Mouse (Mus musculus) G1E-ER4 (cell line): ENCODE measurements around the gene Anks6. TPM values are rescaled to one million over a fixed set of nuclear protein-coding genes. Genes with fewer than 3 reads are reported as not detected.

Experiments used
- GATA1 ChIP-seq: IDR thresholded peaks from one replicate; pipeline ENCODE4 v1.8.0; 2012; ENCODE audit warnings: low read length, inconsistent platforms
- polyA plus RNA-seq: library from polyadenylated mRNA; stranded (reverse); fragments of >175 nt; gene quantifications from 2 replicates; pipeline ENCODE4 v1.2.3, GENCODE M21; 2012

The Anks6 gene
- polyA plus RNA-seq, 1 experiment, result not detected

DNA sequence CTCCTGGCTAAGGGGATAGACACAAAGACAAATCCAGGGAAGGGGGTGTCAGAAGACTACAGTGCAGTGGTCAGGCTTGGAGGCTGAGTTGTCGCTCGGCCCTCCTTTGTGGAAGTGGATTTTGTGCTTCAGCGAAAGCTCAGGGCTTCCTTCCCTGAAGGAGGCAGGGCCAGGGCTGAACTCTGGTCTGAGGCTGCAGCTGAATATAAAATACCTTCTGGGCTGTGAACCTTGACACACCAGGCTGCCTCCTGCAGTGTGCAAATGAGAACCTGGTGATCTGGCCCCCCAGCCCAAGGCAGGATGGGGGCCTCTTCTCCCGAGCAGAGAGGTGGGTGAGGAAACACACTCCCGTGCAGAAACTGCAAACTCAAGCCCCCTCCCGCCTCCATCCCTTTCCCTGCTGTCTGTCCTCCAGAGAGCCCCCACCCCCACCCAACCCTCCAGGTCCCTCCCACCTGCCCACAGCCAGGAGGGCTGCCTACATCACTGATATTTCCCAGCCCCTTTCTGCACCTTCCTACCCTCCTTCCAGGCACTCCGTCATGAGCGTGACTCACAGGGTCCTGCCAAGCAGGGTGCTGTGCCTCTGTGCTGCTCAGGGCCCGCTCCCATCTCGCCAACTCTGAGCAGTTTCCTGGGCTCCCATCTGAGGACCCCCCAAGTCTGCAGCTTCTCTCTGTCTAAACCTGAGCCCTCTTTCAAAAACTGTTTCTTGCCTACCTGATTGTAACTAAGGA is 6.4 kb downstream of the Anks6 start:
- no peak for TF ChIP-seq GATA1

DNA sequence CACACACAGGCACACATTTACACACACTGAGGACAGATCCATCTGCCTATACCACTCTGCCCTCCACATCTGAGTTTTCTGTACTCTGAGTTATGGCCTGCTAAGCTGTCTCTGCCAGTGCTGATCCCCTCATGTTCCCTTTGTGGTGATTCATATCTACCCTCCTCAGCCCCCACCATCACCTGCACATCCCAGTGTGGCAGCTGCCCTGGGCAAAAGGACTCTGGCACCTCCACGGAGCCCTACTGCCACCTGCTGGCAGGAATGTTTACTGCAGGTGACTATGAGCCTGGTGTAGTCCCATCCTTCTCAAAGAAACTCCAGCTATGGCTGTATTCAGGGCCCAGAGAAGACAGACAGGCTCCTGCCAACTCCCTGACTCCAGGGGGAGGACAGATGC is 7.1 kb downstream of the Anks6 start:
- TF ChIP-seq GATA1, result no peak

DNA sequence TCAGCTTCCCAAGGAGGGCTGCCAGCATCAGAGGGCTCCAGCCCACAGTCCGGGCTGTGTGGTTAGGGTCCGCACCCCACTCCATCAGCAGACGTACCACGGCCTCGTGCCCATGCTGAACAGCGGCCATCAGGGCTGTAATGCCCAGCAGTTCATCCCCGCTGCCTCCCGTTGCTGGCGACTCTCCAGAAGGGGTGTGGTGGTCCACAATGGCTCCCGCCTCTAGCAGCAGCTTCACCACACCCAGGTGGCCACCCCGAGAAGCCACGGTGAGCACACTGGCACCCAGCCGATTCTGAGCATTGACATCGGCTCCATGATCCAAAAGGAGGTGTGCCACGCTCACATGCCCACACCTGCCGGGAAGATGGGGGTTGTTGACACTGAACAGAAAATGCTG is 8.0 kb downstream of the Anks6 start:
- no peak for TF ChIP-seq GATA1

DNA sequence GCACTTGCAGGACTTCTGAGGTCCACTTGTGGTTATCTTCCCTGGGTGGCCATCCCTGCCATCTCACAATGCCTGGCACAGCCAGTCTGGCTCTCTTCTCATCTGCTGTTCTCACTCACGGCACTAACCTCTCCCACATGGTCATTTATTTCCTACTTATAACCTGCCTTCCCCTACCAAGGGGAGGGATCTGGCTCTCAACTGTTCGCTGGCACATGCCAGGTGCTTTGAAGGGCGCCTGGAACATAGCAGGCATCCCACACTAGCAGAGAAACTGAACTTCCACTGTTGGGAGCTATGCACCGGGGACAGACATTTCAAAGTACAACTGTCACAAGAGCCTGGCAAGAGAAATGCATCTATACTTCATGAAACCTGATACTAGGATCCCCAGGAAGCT is 9.5 kb downstream of the Anks6 start:
- no peak for TF ChIP-seq GATA1

DNA sequence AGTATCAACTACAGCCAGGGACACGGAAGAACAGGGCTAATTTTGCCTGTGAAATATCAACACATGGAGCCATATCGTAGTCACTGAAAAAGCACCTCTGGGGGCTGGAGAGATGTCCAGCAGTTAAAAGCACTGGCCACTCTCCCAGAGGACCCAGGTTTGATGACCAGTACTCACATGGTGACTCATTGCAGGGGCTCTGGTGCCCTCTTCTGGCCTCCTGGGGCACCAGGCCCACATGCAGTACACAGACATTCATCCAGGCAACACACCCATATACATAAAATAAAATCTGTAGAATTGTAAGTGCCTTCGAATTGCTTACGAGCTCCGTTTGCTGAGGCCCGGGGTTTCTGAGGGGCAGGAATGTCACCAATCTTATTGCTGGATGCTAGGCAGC is 10.3 kb downstream of the Anks6 start:
- TF ChIP-seq GATA1, result no peak

DNA sequence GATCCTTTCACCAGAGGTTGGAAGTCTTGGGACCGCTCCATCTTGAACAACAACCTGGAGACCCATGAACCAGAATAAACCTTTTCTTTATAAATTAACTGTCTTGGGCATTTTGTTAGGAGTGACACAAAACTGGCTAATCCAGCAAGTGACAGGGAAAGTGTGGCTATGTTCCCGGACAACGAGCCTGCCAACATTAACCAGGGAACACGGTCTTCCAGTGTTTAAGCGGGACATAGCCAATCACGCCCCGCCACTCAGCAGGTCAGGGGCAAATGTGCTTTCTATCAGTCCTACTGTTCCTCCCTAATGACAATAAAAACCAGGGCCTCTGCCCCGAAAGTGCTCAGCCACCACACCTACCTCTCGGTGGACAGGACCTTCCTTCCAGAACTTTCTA is 13.4 kb downstream of the Anks6 start:
- no peak for TF ChIP-seq GATA1

DNA sequence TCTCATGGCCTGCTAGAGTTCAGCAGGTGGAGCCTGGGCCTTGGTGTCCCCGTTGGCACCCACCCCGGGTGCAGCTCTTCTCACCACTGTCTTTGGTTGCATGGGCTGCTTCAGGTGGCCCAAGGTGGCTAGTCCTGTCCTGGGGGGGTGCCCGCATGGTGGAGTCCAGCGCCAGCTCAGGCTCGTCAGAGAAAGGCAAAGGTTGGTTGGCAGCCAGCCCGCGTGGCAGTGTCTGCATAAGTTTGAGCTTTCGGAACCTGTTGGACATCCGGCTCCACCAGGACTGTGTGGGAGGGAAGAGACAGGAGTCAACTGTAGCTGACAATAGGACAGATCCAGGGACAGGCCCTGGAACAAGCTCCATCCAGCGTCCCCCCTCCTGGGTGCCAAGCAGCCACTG is 17.6 kb downstream of the Anks6 start:
- no peak for TF ChIP-seq GATA1

DNA sequence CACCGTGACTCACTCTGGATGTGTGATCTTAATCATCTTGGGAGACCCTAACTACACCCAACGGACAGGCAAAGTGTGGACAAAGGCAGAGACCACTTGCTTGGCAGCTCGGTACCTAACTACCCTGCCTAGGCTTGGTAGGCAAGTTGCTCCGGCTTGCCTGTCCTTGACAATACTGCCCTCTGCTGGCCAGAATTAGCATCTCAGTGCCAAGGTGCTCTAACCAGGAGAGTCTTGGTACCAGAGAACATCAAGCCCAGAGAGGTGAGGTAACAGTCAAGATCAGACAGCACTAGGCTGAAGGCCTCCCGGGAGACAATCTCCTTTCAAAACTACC is 19.9 kb downstream of the Anks6 start:
- no peak for TF ChIP-seq GATA1

DNA sequence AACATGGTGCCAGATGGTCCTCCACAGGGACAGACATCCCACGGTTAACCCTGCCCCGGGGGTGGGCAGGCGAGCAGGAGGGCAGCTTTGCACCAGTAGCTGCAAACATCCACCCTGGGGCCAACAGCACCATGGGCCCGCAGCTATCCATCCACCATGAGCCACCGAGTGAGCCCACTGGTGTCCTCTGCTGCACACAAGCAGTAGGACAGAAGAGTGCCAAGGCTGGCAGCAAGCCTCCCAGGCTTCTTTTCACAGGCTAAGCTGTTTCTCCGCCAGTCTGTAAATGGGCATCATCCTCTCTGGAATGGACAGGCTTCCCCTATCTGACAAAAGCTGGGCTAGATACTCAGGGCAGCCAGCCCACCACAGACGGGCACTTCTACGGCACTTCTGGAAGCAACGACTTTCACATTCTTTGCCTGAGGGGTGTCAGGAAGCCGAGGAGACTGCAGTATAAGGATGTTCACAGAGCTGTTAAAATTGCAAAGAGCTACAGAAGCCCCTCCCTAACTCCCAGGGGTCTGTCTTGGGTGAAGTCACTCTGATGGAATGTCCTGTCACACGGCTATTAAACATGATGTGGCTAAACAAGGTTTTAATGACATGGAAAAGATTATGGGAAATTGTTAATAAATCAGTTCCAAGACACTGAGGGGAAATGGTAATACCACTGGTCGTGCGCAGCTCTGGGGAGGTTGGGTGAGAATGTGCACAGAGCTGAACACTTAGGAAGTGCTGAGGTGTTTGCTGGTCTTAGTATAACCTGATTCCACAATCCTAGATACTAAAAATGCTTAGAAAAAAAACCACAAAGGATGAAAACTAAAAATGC is 20.5 kb downstream of the Anks6 start:
- no peak for TF ChIP-seq GATA1

DNA sequence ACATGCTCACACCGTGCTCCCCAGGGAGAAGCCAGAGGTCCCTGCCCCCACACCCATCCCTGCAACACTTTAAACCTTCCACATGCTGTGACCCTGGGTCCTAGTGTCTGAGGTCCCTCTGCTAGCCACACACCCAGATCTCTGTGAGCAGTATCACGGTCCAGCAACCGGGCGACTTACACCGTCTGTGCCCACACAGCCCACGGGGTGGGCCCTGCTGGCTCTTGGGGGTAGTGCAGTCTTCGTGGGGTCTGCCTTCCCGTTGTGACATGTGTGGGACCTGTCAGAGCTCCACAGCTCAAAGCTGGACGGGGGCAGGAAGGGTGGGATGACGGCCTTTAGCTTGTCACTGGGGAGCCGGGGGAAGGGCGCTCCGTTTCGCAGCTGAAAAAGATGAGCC is 21.7 kb downstream of the Anks6 start:
- no peak for TF ChIP-seq GATA1

DNA sequence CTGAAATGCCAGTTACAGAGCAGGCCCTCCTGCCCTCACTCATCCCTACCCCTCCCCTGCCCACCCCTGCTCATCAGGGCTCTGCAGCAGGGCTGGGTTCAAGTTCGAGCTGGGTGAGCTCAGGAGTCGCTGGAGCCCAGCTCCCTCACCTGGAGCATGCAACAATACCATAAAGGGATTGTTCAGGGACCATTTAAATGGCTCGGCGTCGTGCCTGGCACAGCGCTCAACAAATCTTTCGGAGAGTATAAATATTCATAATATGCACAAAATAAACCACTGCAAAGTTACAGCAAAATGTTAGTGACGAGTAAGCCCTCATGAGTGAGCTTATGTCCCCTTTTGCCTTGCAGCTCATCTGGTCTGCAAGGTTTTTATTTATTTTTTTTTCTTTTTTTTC is 25.1 kb downstream of the Anks6 start:
- TF ChIP-seq GATA1, result no peak

DNA sequence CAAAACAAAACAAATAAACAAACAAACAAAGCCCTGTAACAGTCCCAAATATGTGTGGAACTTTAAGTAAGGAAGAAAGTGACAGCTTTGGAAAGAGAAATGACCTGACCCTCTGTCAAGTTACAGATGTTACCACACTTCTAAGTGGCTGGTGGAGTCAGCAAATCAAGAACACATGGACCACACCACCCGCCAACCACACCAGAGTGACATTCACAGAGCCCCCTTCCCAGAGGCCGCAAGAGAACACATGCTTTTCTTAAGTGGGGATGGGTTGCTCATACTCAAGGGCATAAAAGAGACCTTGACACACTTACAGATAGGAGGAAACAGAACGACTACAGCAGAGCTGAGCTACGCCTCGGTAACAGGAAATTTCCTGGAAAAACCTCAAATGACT is 28.4 kb downstream of the Anks6 start:
- TF ChIP-seq GATA1, result no peak

DNA sequence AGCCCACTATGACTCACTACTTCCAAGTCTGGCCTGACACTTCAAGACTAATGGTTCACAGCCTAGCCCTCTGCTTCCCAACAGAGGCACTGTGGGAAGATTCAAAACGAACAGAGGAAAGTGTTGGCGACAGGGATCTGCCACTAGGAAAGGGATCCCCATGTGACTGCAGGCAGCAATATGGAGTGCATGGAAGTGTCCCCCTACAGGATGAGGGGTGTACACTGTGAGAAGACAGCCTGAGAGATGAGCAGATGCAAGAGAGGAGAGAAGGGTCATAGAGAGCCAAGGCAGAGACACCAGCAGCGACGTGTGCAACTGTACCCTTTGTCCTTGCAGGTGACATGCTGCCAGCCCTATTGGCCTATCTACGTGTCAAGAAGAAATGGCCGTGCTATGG is 33.3 kb downstream of the Anks6 start:
- no peak for TF ChIP-seq GATA1

DNA sequence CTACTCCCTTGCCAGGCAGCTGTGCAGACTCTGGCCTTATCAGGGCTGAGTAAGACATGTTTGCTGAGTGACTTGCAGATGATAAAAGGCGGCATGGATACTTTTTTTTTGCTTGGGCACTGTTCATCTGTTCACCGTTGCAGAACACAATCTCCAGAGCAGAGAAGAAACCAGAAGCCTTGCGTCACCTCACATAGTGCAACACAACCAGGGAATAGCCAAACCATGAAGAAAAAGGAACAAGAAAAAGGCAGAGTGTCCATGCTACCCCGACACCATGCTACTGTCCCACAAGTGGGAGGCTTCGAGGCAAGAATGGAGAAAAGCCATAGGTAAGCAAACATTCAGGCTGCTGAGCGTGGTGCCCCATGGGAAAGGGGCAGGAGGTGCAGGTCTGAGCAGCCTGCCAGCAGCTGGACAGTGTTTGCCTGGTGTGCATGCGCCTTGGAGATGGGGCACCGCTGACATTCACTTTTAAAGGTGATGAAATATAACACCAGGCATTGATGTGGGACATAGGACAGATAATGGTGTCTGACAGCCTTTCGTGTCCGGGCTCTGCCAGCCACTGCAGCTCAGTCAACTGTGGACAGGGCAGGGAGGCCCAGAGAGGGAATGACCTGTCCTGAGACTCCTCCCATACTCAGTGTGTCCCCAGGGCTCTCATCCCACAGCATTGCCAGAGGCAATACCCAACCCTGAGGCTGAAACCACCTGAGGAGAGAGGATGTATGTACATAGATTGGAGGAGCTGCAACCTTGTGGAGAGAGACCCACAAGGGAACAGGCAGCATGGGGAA is 34.2 kb downstream of the Anks6 start:
- TF ChIP-seq GATA1, result no peak

DNA sequence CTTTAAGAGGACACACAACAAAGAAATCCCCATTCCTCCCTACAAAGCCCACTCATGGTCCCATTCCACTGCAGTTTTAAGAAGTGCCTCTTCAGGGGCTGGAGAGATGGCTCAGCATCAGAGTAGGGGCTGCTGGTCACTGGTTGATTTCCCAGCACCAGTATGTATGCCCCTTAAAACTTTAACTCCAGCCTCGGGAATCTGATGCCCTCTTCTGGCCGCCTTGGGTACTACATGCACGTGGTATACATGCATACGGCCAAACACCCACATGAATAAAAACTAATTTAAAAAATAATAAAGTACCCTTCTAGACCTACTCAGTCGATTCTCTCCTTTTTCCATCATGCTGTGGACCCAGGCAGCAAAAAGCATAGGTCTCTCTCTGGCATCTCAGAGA is 36.7 kb downstream of the Anks6 start:
- no peak for TF ChIP-seq GATA1

DNA sequence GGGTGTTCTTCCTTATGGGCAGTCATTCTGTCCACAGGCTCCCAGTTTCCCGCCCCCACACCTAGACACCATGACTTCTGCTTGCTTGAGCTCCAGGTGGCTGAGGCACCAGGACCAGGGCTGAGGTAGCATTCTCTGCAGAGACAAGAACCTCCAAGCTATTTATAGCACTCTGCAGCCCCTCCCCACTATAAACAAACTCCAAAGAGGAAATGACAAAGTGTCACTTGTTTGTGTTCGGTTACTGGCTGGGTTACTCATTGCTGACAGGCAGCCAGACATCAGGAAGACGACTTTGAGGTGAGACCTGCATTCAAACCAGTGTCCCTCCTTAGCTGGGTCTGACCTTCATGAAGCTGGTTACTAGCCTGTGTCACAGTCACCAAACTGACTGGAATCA is 42.1 kb downstream of the Anks6 start:
- TF ChIP-seq GATA1, result no peak
